Mouse (Mus musculus): ENCODE measurements around the gene H1foo.

- no peak for TF ChIP-seq POLR2A (IDR thresholded peaks at IDR 0.05; ENCODE audit: borderline replicate concordance, extremely low read depth, low read depth, low read length)
- TF ChIP-seq CTCF (IDR thresholded peaks at IDR 0.05; ENCODE audit: insufficient read depth, low read length), result no peak
These were observed 38.2 kb downstream of the H1foo start for GRCm38 (mm10) chr6:115982889-115983288.
